Mouse (Mus musculus) G1E (cell line): ENCODE data around the gene Ccp110.

Experiments
- CTCF ChIP-seq: IDR thresholded peaks from 2 replicates; pipeline ENCODE4 v1.5.1; 2012; ENCODE audit warnings: low read depth, low read length, inconsistent platforms, mixed read lengths
- GATA1 ChIP-seq: IDR thresholded peaks from 2 replicates; pipeline ENCODE4 v1.6.1; 2012; ENCODE audit warnings: borderline replicate concordance, low read length, inconsistent platforms, mixed read lengths
- POLR2AphosphoS5 ChIP-seq: IDR thresholded peaks from 2 replicates; pipeline ENCODE4 v1.6.1; 2012; ENCODE audit warnings: low read depth, low read length, inconsistent platforms; ENCODE audit not compliant: insufficient replicate concordance
- TAL1 ChIP-seq: conservative IDR thresholded peaks from 2 replicates; pipeline ENCODE4 v1.6.1; 2012; ENCODE audit warnings: low read depth, low read length, inconsistent platforms, mixed read lengths

DNA sequence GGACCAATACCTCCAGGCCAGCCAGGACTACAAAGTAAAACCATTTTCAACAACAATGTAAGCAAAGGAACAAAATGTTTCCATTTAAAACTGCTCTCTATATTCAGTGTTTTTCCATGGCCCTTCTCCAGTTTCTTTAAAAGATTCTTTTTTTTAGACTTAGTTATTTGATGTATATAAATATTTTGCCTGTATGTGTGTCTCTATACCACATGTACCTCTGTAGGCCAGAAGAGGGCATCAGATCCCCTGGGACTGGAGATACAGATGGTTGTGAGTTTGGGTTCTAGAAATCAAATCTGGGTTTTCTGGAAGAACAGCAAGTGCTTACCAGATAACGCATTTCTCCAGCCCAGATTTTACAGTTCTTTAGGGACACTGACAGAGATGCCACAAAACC lies 26.4 kb downstream of the Ccp110 start:
- no peak for TF ChIP-seq CTCF
- no peak for TF ChIP-seq GATA1
- TF ChIP-seq TAL1, result no peak
- no peak for TF ChIP-seq POLR2AphosphoS5
